Mouse (Mus musculus) monocyte, adult 5-6 weeks (primary cell): Measurements from ENCODE around the gene Lmtk2. TPM values are rescaled to one million over a fixed set of nuclear protein-coding genes. Genes with fewer than 3 reads are reported as not detected.

Experiments
- ATAC-seq: fragments of 153-309, 156-312 bp; replicated peaks from 2 replicates; pipeline ENCODE4 v1.8.0; 2017; ENCODE audit warnings: mild to moderate bottlenecking; ENCODE audit not compliant: low TSS enrichment, insufficient number of reproducible peaks, severe bottlenecking, poor library complexity, low FRiP score
- total RNA-seq: library from RNA; stranded (forward); fragments of 200-1000, 200-491, 200-594 nt; gene quantifications from 3 replicates; pipeline ENCODE4 v1.2.3, GENCODE M21; 2017

Lmtk2 gene
- 11.2 to 18.6 TPM (median 12.8 TPM) in 3 replicates for total RNA-seq

GRCm38 (mm10) chr5:144100149-144100935, at the start of gene Lmtk2:
TSS of gene Lmtk2 (plus strand) at chr5:144100436.
- ATAC-seq = peak; percentile 100

GRCm38 (mm10) chr5:144051268-144051667, 49.0 kb upstream of the Lmtk2 start:
- ATAC-seq = peak; percentile 71; the same call in 1 of the 2 replicates

GRCm38 (mm10) chr5:144053450-144053849, 46.8 kb upstream of the Lmtk2 start:
- no peak for ATAC-seq

- ATAC-seq = no peak
Observed at GRCm38 (mm10) chr5:144054340-144054739, 45.9 kb upstream of the Lmtk2 start.

- no peak for ATAC-seq
Observed at GRCm38 (mm10) chr5:144064093-144064492, 36.1 kb upstream of the Lmtk2 start.

- ATAC-seq = no peak
Observed at GRCm38 (mm10) chr5:144066036-144066435, 34.2 kb upstream of the Lmtk2 start.

GRCm38 (mm10) chr5:144070064-144070463, 30.2 kb upstream of the Lmtk2 start:
- no peak for ATAC-seq

- no peak for ATAC-seq
Observed at GRCm38 (mm10) chr5:144071249-144071648, 29.0 kb upstream of the Lmtk2 start.

GRCm38 (mm10) chr5:144077541-144077940, 22.7 kb upstream of the Lmtk2 start:
- ATAC-seq = no peak

GRCm38 (mm10) chr5:144080886-144081285, 19.4 kb upstream of the Lmtk2 start:
- no peak for ATAC-seq

GRCm38 (mm10) chr5:144082006-144082405, 18.2 kb upstream of the Lmtk2 start:
- no peak for ATAC-seq

- ATAC-seq = no peak
Observed at GRCm38 (mm10) chr5:144083521-144083920, 16.7 kb upstream of the Lmtk2 start.

GRCm38 (mm10) chr5:144084271-144084670, 16.0 kb upstream of the Lmtk2 start:
- no peak for ATAC-seq

- ATAC-seq = no peak
Observed at GRCm38 (mm10) chr5:144085696-144086095, 14.5 kb upstream of the Lmtk2 start.

- no peak for ATAC-seq
Observed at GRCm38 (mm10) chr5:144086494-144086893, 13.7 kb upstream of the Lmtk2 start.

- ATAC-seq = no peak
Observed at GRCm38 (mm10) chr5:144088354-144088753, 11.9 kb upstream of the Lmtk2 start.

GRCm38 (mm10) chr5:144095461-144095970, 4.7 kb upstream of the Lmtk2 start:
- no peak for ATAC-seq

- no peak for ATAC-seq
Observed at GRCm38 (mm10) chr5:144097902-144098639, 2.2 kb upstream of the Lmtk2 start.

- no peak for ATAC-seq
Observed at GRCm38 (mm10) chr5:144098640-144098929, 1.7 kb upstream of the Lmtk2 start.

- no peak for ATAC-seq
Observed at GRCm38 (mm10) chr5:144100948-144101347, 712 bp downstream of the Lmtk2 start.
